Mouse (Mus musculus) spleen, adult 2 months (tissue): Measurements from ENCODE around the gene Slc16a12. TPM values are rescaled to one million over a fixed set of nuclear protein-coding genes. Genes with fewer than 3 reads are reported as not detected.
A peak's percentile ranks its signal among the peaks of the same experiment; 100 is the strongest.

Source experiments
- DNase-seq, 2 experiments: peaks; one replicate each; pipeline versions ENCODE4 v3.0.0 to v3.0.0-alpha.2; 2012 to 2021; ENCODE audit warnings: low spot score in 2 of 2, low read depth in 1 of 2
- H3K27ac ChIP-seq: fragments of 200-500 bp; 2 replicates; pipeline ENCODE4 v1.5.1; 2012; ENCODE audit warnings: low read length, inconsistent platforms; ENCODE audit not compliant: insufficient read depth
- H3K27me3 ChIP-seq: fragments of 200-500 bp; 2 replicates; pipeline ENCODE4 v1.6.1; 2012; ENCODE audit warnings: mild to moderate bottlenecking, moderate library complexity, low read length, inconsistent platforms; ENCODE audit not compliant: control insufficient read depth, insufficient read depth
- H3K36me3 ChIP-seq: fragments of 200-500 bp; 2 replicates; pipeline ENCODE4 v1.6.1; 2012; ENCODE audit warnings: mild to moderate bottlenecking, low read length, inconsistent platforms; ENCODE audit not compliant: control insufficient read depth, insufficient read depth
- H3K4me1 ChIP-seq: fragments of 200-500 bp; 2 replicates; pipeline ENCODE4 v1.6.1; 2011; ENCODE audit warnings: inconsistent platforms; ENCODE audit not compliant: control insufficient read depth, insufficient read depth, insufficient read length
- H3K4me3 ChIP-seq: fragments of 200-500 bp; 2 replicates; pipeline ENCODE4 v1.5.1; 2011; ENCODE audit warnings: mild to moderate bottlenecking, inconsistent platforms; ENCODE audit not compliant: insufficient read depth, insufficient read length; ENCODE audit errors: extremely low read depth
- CTCF ChIP-seq: fragments of 200-500 bp; IDR thresholded peaks from 2 replicates; pipeline ENCODE4 v1.5.1; 2011; ENCODE audit warnings: mild to moderate bottlenecking, inconsistent platforms; ENCODE audit not compliant: insufficient read depth, insufficient read length, insufficient replicate concordance; ENCODE audit errors: extremely low read depth
- POLR2A ChIP-seq: fragments of 200-500 bp; IDR thresholded peaks from 2 replicates; pipeline ENCODE4 v1.6.1; 2011; ENCODE audit warnings: low read depth, low read length, inconsistent platforms
- WGBS: fragments of 180-500 bp; shearing (Covaris S2); methylation state at CpG from one replicate; pipeline ENCODE4 v1.1.7; 2018; 5-methylcytosine and 5-hydroxymethylcytosine counted together
- polyA plus RNA-seq: library from polyadenylated mRNA; depleted of rRNA; stranded (reverse); fragments of >200 nt; gene quantifications from 2 replicates; pipeline ENCODE4 v1.2.3, GENCODE M21; 2012

The Slc16a12 gene
- polyA plus RNA-seq, 1 experiment = 0.27 TPM

DNA sequence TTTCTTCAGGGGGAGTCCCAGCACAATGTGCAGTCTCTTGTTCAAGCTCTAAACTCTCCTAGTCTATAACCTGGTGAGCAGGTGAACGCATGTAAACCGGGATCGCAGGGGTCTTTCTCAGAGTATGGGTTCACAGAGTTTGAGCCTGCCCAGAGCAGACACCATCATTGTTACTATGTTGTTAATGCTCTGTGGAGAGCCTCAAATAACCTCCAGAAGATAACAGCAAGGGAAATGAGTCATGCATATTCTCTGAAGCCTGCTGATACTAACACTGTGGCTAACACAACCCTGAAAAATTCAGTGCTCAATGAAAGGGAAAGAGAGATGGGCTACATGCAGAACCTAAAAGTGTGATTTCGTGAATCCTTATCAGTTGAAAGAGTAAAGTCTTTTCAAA lies 68.7 kb downstream of the Slc16a12 start:
- H3K27me3 ChIP-seq = no peaks in the 10 kb centered on the region
- no peak overlapping the region for H3K4me3 ChIP-seq
- WGBS = 78% methylated on average over 4 of the region's 4 CpGs

GRCm38 (mm10) chr19:34673476-34673875 lies 73.6 kb downstream of the Slc16a12 start:
- H3K36me3 ChIP-seq = no peaks in the 10 kb centered on the region
- no peak overlapping the region for H3K4me3 ChIP-seq
- no peak overlapping the region for H3K27ac ChIP-seq
- 68% methylated on average over 7 of the region's 7 CpGs for WGBS
- H3K4me1 ChIP-seq = no peaks in the 10 kb centered on the region
- TF ChIP-seq CTCF (no peak), POLR2A (no peak)
- peak in 1 of 2 experiments; percentile 20 for DNase-seq
- H3K27me3 ChIP-seq = no peaks in the 10 kb centered on the region

More for the DNA sequence above, 68.7 kb downstream of the Slc16a12 start:
- Histone ChIP-seq H3K27ac (no peak overlapping the region), H3K4me1 (no peaks in the 10 kb centered on the region), H3K36me3 (no peaks in the 10 kb centered on the region)
- no peak for DNase-seq
- TF ChIP-seq POLR2A = no peak
- no peak for TF ChIP-seq CTCF

DNA sequence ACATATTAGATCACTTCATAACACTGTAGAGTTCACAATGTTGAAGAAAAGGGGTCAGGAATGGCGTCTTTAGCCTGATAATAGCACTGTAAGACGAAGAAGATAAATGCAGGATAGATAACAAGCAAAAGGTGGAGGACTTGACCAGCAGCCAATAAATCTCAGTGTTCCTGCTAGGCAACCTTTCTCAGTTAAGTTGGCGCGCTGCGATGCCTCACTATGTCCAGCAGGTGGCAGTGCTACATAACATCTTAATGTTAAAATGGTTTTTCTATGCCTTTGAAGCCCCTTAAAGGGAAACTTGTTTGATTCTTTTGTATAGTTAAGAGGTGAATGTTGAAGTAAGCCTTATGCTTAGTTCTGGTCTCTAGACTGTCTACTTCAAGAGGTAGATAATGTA lies 81.0 kb downstream of the Slc16a12 start:
- H3K27me3 ChIP-seq = no peaks in the 10 kb centered on the region
- H3K4me1 ChIP-seq = no peaks in the 10 kb centered on the region; the same call in 1 of the 2 replicates
- peak; percentile 77; the same call in 1 of the 2 replicates for TF ChIP-seq CTCF
- no peak for TF ChIP-seq POLR2A
- no peaks in the 10 kb centered on the region for H3K36me3 ChIP-seq
- WGBS = under 1% methylated on average over 5 of the region's 5 CpGs
- no peak overlapping the region for H3K27ac ChIP-seq
- DNase-seq = peak; percentile 26 to 48
- no peak overlapping the region for H3K4me3 ChIP-seq

DNA sequence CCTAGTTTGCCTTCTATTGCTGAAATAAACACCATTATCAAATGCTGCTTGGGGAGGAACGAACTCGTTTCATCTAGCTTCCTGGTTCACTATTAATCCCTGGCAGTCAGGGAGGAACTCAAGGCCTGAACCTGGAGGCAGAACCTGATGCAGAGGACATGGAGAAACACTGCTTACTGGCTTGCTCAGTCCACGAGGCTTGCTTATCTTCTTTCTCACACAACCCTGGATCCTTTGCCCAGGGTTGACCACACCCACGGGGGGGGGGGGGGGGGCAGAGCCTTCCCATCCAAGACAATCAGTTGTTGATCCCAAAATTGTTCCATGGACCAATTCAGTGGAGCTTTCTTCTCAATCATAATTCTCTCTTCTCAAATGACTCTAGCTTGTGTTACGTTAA lies 84.3 kb downstream of the Slc16a12 start:
- no peaks in the 10 kb centered on the region for H3K27me3 ChIP-seq
- H3K36me3 ChIP-seq = no peaks in the 10 kb centered on the region
- 37% methylated on average over 5 of the region's 5 CpGs for WGBS
- no peak overlapping the region for H3K4me3 ChIP-seq
- no peaks in the 10 kb centered on the region; the same call in 1 of the 2 replicates for H3K4me1 ChIP-seq
- no peak for TF ChIP-seq POLR2A
- no peak for TF ChIP-seq CTCF
- no peak for DNase-seq
- H3K27ac ChIP-seq = no peak overlapping the region

DNA sequence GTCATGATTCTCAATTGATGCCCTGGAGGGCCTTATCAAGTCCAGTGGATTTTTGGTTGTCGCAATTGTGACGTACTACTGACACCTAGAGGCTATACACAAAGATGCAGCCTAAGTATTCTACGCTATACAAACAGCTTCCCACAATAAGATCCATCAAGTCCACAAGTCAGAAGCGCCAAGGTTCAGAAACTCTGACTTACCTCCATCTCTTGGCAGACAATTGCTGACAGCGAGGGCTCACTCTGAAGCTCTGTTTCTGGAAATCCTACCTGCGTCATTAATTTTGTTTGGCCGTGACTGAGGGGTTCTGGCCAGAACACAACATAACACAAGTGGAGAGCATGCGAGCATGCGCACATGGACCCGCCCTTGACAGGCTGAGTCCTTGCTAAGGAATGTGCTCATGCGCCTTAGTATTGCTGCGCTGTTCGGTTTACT lies 85.0 kb downstream of the Slc16a12 start:
- H3K4me1 ChIP-seq = no peaks in the 10 kb centered on the region; the same call in 1 of the 2 replicates
- H3K4me3 ChIP-seq = peak overlapping the region; percentile 19; the same call in 1 of the 2 replicates
- 12% methylated on average over 13 of the region's 13 CpGs for WGBS

GRCm38 (mm10) chr19:34656511-34657298 lies 90.4 kb downstream of the Slc16a12 start:
- no peak for TF ChIP-seq POLR2A
- no peak for TF ChIP-seq CTCF
- Histone ChIP-seq H3K27me3 (no peaks in the 10 kb centered on the region), H3K27ac (peak overlapping the region; percentile 11; the same call in 1 of the 2 replicates), H3K4me3 (no peak overlapping the region), H3K36me3 (no peaks in the 10 kb centered on the region), H3K4me1 (no peaks in the 10 kb centered on the region)
- DNase-seq = no peak
- 49% methylated on average over 2 of the region's 2 CpGs for WGBS

More for the DNA sequence above, 85.0 kb downstream of the Slc16a12 start:
- H3K27ac ChIP-seq = no peak overlapping the region
- peak in 1 of 2 experiments; percentile 48 for DNase-seq
- no peaks in the 10 kb centered on the region for H3K27me3 ChIP-seq
- H3K36me3 ChIP-seq = no peaks in the 10 kb centered on the region
- TF ChIP-seq CTCF (peak; percentile 32; the same call in 1 of the 2 replicates), POLR2A (no peak)

DNA sequence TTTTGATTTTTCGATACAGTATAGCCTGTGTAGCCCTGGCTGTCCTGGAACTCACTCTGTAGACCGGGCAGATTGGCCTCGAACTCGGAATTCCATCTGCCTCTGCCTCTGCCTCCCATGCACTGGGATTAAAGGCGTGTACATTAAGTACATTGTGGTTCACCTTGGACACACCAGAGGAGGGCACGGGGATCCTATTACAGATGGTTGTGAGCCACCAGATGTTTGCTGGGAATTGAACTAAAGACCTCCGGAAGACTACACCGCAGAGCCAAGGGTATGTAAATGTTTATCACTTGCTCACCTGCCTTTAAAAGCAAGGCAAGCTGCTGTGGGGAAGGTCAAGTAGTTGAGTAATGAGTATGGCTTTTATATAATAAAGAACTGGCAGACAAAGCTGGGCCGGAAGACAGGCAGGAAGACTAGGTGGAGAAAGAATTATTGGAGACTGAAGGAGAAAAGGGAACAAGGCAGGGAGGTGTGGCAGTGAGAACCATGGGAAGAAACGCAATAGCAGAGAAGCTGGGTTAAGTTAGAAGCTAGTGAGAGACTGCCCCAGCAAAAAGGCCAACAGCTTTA lies 91.8 kb downstream of the Slc16a12 start:
- DNase-seq = no peak
- 92% methylated on average over 10 of the region's 10 CpGs for WGBS
- H3K4me3 ChIP-seq = no peak overlapping the region
- H3K27ac ChIP-seq = no peak overlapping the region
- no peak for TF ChIP-seq CTCF
- TF ChIP-seq POLR2A = no peak
- no peaks in the 10 kb centered on the region for H3K4me1 ChIP-seq
- H3K27me3 ChIP-seq = no peaks in the 10 kb centered on the region
- no peaks in the 10 kb centered on the region for H3K36me3 ChIP-seq
